Mouse (Mus musculus) myocyte (in vitro differentiated cells): ENCODE measurements around the gene Gm2016.
"Not testable (repeated sequence)": the region's sequence is repeated elsewhere in the genome, so short reads cannot be mapped to it uniquely, and the experiment has no call there.

Experiments
- CEBPB ChIP-seq: IDR thresholded peaks from 2 replicates; pipeline ENCODE4 v1.6.1; 2011; ENCODE audit warnings: mild to moderate bottlenecking, moderate library complexity; ENCODE audit not compliant: poor library complexity, insufficient read depth, severe bottlenecking
- E2F4 ChIP-seq: IDR thresholded peaks from one replicate; pipeline ENCODE4 v1.6.1; 2011; ENCODE audit warnings: mild to moderate bottlenecking, control low read depth, moderate library complexity; ENCODE audit not compliant: insufficient read depth
- MAX ChIP-seq: IDR thresholded peaks from one replicate; pipeline ENCODE4 v1.6.1; 2011; ENCODE audit warnings: low read depth, mild to moderate bottlenecking, control low read depth
- MYOD1 ChIP-seq, 3 experiments: IDR thresholded peaks; one replicate each; pipeline ENCODE4 v1.6.1; 2011; ENCODE audit warnings: control low read depth in 2 of 3, low read depth in 2 of 3, mild to moderate bottlenecking in 2 of 3, moderate library complexity in 1 of 3; ENCODE audit not compliant: insufficient read length in 2 of 3, control insufficient read depth in 1 of 3
- POLR2A ChIP-seq: IDR thresholded peaks from one replicate; pipeline ENCODE4 v1.6.1; 2011; ENCODE audit warnings: low read depth, mild to moderate bottlenecking, control low read depth, moderate library complexity; ENCODE audit not compliant: insufficient read length
- POLR2AphosphoS2 ChIP-seq: IDR thresholded peaks from one replicate; pipeline ENCODE4 v1.6.1; 2011; ENCODE audit warnings: low read depth, control low read depth; ENCODE audit not compliant: insufficient read length
- TCF12 ChIP-seq: IDR thresholded peaks from one replicate; pipeline ENCODE4 v1.6.1; 2011; ENCODE audit warnings: mild to moderate bottlenecking, control low read depth; ENCODE audit not compliant: poor library complexity, insufficient read depth, severe bottlenecking
- USF1 ChIP-seq: IDR thresholded peaks from one replicate; pipeline ENCODE4 v1.6.1; 2011; ENCODE audit warnings: low read depth, mild to moderate bottlenecking, control low read depth, moderate library complexity

DNA sequence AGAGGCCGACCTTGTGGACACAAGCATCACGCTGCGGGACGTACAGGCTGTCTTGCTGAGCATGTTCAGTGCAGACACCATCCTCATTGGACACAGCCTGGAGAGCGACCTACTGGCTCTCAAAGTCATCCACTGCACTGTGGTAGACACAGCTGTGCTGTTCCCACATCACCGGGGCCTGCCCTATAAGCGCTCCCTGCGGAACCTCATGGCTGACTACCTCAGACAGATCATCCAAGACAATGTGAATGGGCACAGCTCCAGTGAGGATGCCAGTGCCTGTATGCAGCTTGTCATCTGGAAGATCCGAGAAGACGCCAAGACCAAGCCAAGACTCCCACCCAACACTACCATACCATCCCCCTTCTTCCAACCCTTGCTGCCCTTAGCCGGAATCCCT lies 10.2 kb upstream of the Gm2016 start:
- not testable (repeated sequence) for TF ChIP-seq POLR2A; CEBPB; POLR2AphosphoS2; MYOD1 (IDR thresholded peaks at IDR 0.05; ENCODE audit: control insufficient read depth in 1 of 3, insufficient read length in 2 of 3, low read depth in 2 of 3); USF1; E2F4; MAX; TCF12
